Mouse (Mus musculus) CH12.LX (cell line): ENCODE results near the gene C8b. TPM values are rescaled to one million over a fixed set of nuclear protein-coding genes. Genes with fewer than 3 reads are reported as not detected.

Experiments used
- DNase-seq: peaks from one replicate; pipeline ENCODE4 v3.0.0-alpha.2; 2013; ENCODE audit errors: extremely low read depth
- H3K27ac ChIP-seq: 2 replicates; pipeline ENCODE4 v1.5.1; 2012; ENCODE audit warnings: low read depth, mild to moderate bottlenecking, control low read depth, moderate library complexity; ENCODE audit not compliant: insufficient read depth
- H3K27me3 ChIP-seq: replicated peaks from 2 replicates; pipeline ENCODE3; 2012; ENCODE audit warnings: inconsistent platforms
- H3K36me3 ChIP-seq, 2 experiments: replicated peaks in 1 of 2; 2 replicates each; pipeline versions ENCODE3 to v1.6.1; 2012; ENCODE audit warnings: inconsistent platforms in 1 of 2, low read length in 1 of 2, mild to moderate bottlenecking in 1 of 2, mixed read lengths in 1 of 2, moderate library complexity in 1 of 2; ENCODE audit not compliant: control insufficient read depth in 1 of 2, insufficient read depth in 1 of 2
- H3K4me1 ChIP-seq, 2 experiments: 2 replicates each; pipeline ENCODE4 v1.6.1; 2012; ENCODE audit warnings: inconsistent platforms in 1 of 2, moderate library complexity in 1 of 2; ENCODE audit not compliant: insufficient read depth in 2 of 2, control insufficient read depth in 1 of 2
- H3K4me2 ChIP-seq: 2 replicates; pipeline ENCODE4 v1.6.1; 2012; ENCODE audit warnings: low read depth, mild to moderate bottlenecking, control low read depth; ENCODE audit not compliant: poor library complexity, insufficient read depth, severe bottlenecking
- H3K4me3 ChIP-seq, 3 experiments: fragments of 150-350 bp in 1 of 3; sonication (generic) in 1 of 3; replicated peaks in 1 of 3; 2 replicates each; pipeline versions ENCODE3 to v1.5.1; 2011 to 2012; ENCODE audit warnings: low read depth in 2 of 3, low read length in 2 of 3, mild to moderate bottlenecking in 2 of 3, moderate library complexity in 2 of 3, control low read depth in 1 of 3, improper control_type of control experiment in 1 of 3, inconsistent platforms in 1 of 3, mixed read lengths in 1 of 3; ENCODE audit not compliant: poor library complexity in 1 of 3
- H3K79me2 ChIP-seq: replicated peaks from 2 replicates; pipeline ENCODE4 v1.6.1; 2012; ENCODE audit warnings: mild to moderate bottlenecking, moderate library complexity; ENCODE audit not compliant: control insufficient read depth, poor library complexity, insufficient read depth, severe bottlenecking; ENCODE audit errors: extremely low read depth
- H3K9ac ChIP-seq: 2 replicates; pipeline ENCODE4 v1.6.1; 2012; ENCODE audit warnings: low read depth, mild to moderate bottlenecking, control low read depth, moderate library complexity; ENCODE audit not compliant: insufficient read depth
- H3K9me3 ChIP-seq: replicated peaks from 2 replicates; pipeline ENCODE3; 2012; ENCODE audit warnings: low read length, inconsistent platforms, mixed read lengths
- BHLHE40 ChIP-seq: IDR thresholded peaks from 2 replicates; pipeline ENCODE4 v1.6.1; 2011; ENCODE audit warnings: mild to moderate bottlenecking, low read depth, low read length, improper control_type of control experiment
- CHD1 ChIP-seq: IDR thresholded peaks from 2 replicates; pipeline ENCODE4 v1.6.1; 2012; ENCODE audit warnings: low read depth, low read length, improper control_type of control experiment, inconsistent platforms
- CHD2 ChIP-seq: IDR thresholded peaks from 2 replicates; pipeline ENCODE4 v1.6.1; 2011; ENCODE audit warnings: low read length, improper control_type of control experiment
- CTCF ChIP-seq, 2 experiments: IDR thresholded peaks in 1 of 2; conservative IDR thresholded peaks in 1 of 2; 2 replicates each; pipeline ENCODE4 v1.5.1; 2011 to 2012; ENCODE audit warnings: low read depth in 2 of 2, low read length in 2 of 2, improper control_type of control experiment in 1 of 2, inconsistent platforms in 1 of 2, mild to moderate bottlenecking in 1 of 2, moderate library complexity in 1 of 2
- E2F4 ChIP-seq: IDR thresholded peaks from 2 replicates; pipeline ENCODE4 v1.6.1; 2011; ENCODE audit warnings: low read depth, low read length, improper control_type of control experiment; ENCODE audit not compliant: insufficient replicate concordance
- EP300 ChIP-seq: IDR thresholded peaks from 2 replicates; pipeline ENCODE4 v1.6.1; 2011; ENCODE audit warnings: low read length, improper control_type of control experiment
- ETS1 ChIP-seq: conservative IDR thresholded peaks from 2 replicates; pipeline ENCODE4 v1.6.1; 2012; ENCODE audit warnings: low read depth, mild to moderate bottlenecking, inconsistent platforms, low read length, improper control_type of control experiment, moderate library complexity
- GABPA ChIP-seq: IDR thresholded peaks from 2 replicates; pipeline ENCODE4 v1.6.1; 2012; ENCODE audit warnings: low read depth, low read length, improper control_type of control experiment, inconsistent platforms; ENCODE audit not compliant: insufficient replicate concordance
- IRF4 ChIP-seq: IDR thresholded peaks from 2 replicates; pipeline ENCODE4 v1.6.1; 2014; ENCODE audit warnings: low read depth, mild to moderate bottlenecking, inconsistent platforms, low read length, improper control_type of control experiment
- JUN ChIP-seq: IDR thresholded peaks from 2 replicates; pipeline ENCODE4 v1.6.1; 2011; ENCODE audit warnings: low read depth, mild to moderate bottlenecking, low read length, improper control_type of control experiment, moderate library complexity; ENCODE audit not compliant: insufficient read depth
- JUND ChIP-seq: conservative IDR thresholded peaks from 2 replicates; pipeline ENCODE4 v1.6.1; 2011; ENCODE audit warnings: low read depth, low read length, improper control_type of control experiment
- KAT2A ChIP-seq: IDR thresholded peaks from 2 replicates; pipeline ENCODE4 v1.6.1; 2012; ENCODE audit warnings: low read length, improper control_type of control experiment, inconsistent platforms; ENCODE audit not compliant: insufficient replicate concordance
- MAFK ChIP-seq: IDR thresholded peaks from 2 replicates; pipeline ENCODE4 v1.6.1; 2011; ENCODE audit warnings: low read length, improper control_type of control experiment; ENCODE audit not compliant: insufficient replicate concordance
- MAZ ChIP-seq: IDR thresholded peaks from 2 replicates; pipeline ENCODE4 v1.6.1; 2012; ENCODE audit warnings: low read depth, mild to moderate bottlenecking, inconsistent platforms, low read length, improper control_type of control experiment, moderate library complexity
- MEF2A ChIP-seq: IDR thresholded peaks from 2 replicates; pipeline ENCODE4 v1.6.1; 2014; ENCODE audit warnings: low read depth, mild to moderate bottlenecking, inconsistent platforms, low read length, improper control_type of control experiment, borderline replicate concordance
- MXI1 ChIP-seq: IDR thresholded peaks from 2 replicates; pipeline ENCODE4 v1.6.1; 2011; ENCODE audit warnings: mild to moderate bottlenecking, low read depth, low read length, improper control_type of control experiment
- MYC ChIP-seq: IDR thresholded peaks from 2 replicates; pipeline ENCODE4 v1.6.1; 2011; ENCODE audit warnings: low read depth, mild to moderate bottlenecking, improper control_type of control experiment, low read length
- NELFE ChIP-seq: IDR thresholded peaks from 2 replicates; pipeline ENCODE4 v1.6.1; 2011; ENCODE audit warnings: low read depth, low read length, improper control_type of control experiment
- POLR2A ChIP-seq: IDR thresholded peaks from 2 replicates; pipeline ENCODE4 v1.6.1; 2011; ENCODE audit warnings: low read depth, mild to moderate bottlenecking, improper control_type of control experiment, low read length
- POLR2AphosphoS2 ChIP-seq: IDR thresholded peaks from 2 replicates; pipeline ENCODE4 v1.6.1; 2011; ENCODE audit warnings: low read depth, low read length, improper control_type of control experiment
- RAD21 ChIP-seq: IDR thresholded peaks from 2 replicates; pipeline ENCODE4 v1.6.1; 2011; ENCODE audit warnings: low read depth, mild to moderate bottlenecking, low read length, improper control_type of control experiment, moderate library complexity
- SIN3A ChIP-seq: IDR thresholded peaks from 2 replicates; pipeline ENCODE4 v1.6.1; 2012; ENCODE audit warnings: low read length, improper control_type of control experiment, inconsistent platforms
- SMC3 ChIP-seq: IDR thresholded peaks from 2 replicates; pipeline ENCODE4 v1.6.1; 2011; ENCODE audit warnings: low read depth, low read length, improper control_type of control experiment
- TBP ChIP-seq: conservative IDR thresholded peaks from 2 replicates; pipeline ENCODE4 v1.6.1; 2011; ENCODE audit warnings: low read depth, low read length, improper control_type of control experiment
- TCF12 ChIP-seq: IDR thresholded peaks from 2 replicates; pipeline ENCODE4 v1.6.1; 2014; ENCODE audit warnings: low read depth, mild to moderate bottlenecking, inconsistent platforms, low read length, improper control_type of control experiment
- ZKSCAN1 ChIP-seq: IDR thresholded peaks from 2 replicates; pipeline ENCODE4 v1.6.1; 2012; ENCODE audit warnings: low read depth, inconsistent platforms, low read length, improper control_type of control experiment, borderline replicate concordance
- ZNF384 ChIP-seq: IDR thresholded peaks from 2 replicates; pipeline ENCODE4 v1.6.1; 2012; ENCODE audit warnings: low read depth, low read length, improper control_type of control experiment, inconsistent platforms
- dilution Hi-C: fragments of 300-500 bp; cut with MboI; formaldehyde crosslinking; loops from 2 replicates; pipeline ENCODE4 v1.14.3; 2020; ENCODE audit warnings: low sequenced_read_pairs; ENCODE audit not compliant: extremely low pct_unique_long_range_greater_than_20kb, extremely low pct_ligation_motif_present
- in situ Hi-C: fragments of 300-500 bp; cut with MboI; formaldehyde crosslinking; loops from 3 replicates; pipeline ENCODE4 v1.14.3; 2019; ENCODE audit warnings: low sequenced_read_pairs, low pct_ligation_motif_present, low pct_unique_long_range_greater_than_20kb, mixed read lengths
- polyA plus RNA-seq: library from polyadenylated mRNA; unstranded; fragments of >175 nt; gene quantifications from 2 replicates; pipeline ENCODE4 v1.2.1, GENCODE M21; 2012; ENCODE audit warnings: low read depth; ENCODE audit not compliant: insufficient read length
- total RNA-seq, 2 experiments: library from RNA; depleted of rRNA; stranded (reverse); fragments of 300-350 nt in 1 of 2; fragments of >200 nt in 1 of 2; gene quantifications; 2 replicates each; pipeline ENCODE4 v1.2.3; 2012 to 2014

C8b gene
- total and polyA plus RNA-seq, 3 experiments: 0.13 to 0.23 TPM; not detected in 1

- peaks cover 43% of the 10 kb centered on the region for H3K9me3 ChIP-seq
- H3K36me3 ChIP-seq: no peaks in the 10 kb centered on the region
- DNase-seq: no peak
- in situ Hi-C loops (no loop called here), dilution Hi-C loops (no loop called here)
- no peak overlapping the region for H3K27ac ChIP-seq
- H3K27me3 ChIP-seq: no peaks in the 10 kb centered on the region
- H3K4me3 ChIP-seq: no peak overlapping the region
- no peak overlapping the region for H3K9ac ChIP-seq
- peaks cover 0 to 24% of the 10 kb centered on the region in 2 experiments; a peak in 1 of 4 replicates for H3K4me1 ChIP-seq
- no peak overlapping the region for H3K4me2 ChIP-seq
- no peak for TF ChIP-seq IRF4
- no peak for TF ChIP-seq CHD2
- no peak for TF ChIP-seq E2F4
- TF ChIP-seq NELFE: no peak
- no peak for TF ChIP-seq JUN
- TF ChIP-seq SMC3: no peak
- no peak for TF ChIP-seq GABPA
- TF ChIP-seq EP300: no peak
- no peak for TF ChIP-seq ZNF384
- TF ChIP-seq RAD21: no peak
- TF ChIP-seq ETS1: no peak
- no peak for TF ChIP-seq POLR2AphosphoS2
- TF ChIP-seq POLR2A: no peak
- no peak for TF ChIP-seq MYC
- no peak for TF ChIP-seq CHD1
- no peak for TF ChIP-seq CTCF (conservative IDR thresholded peaks at IDR 0.05 in 1 of 2, IDR thresholded peaks at IDR 0.05 in 1 of 2; ENCODE audit: low read depth in 2 of 2, low read length in 2 of 2)
- TF ChIP-seq KAT2A: no peak
- no peak for TF ChIP-seq TBP
- H3K79me2 ChIP-seq: no peaks in the 10 kb centered on the region
Observed at GRCm38 (mm10) chr4:104792111-104792510, 26.0 kb downstream of the C8b start.

GRCm38 (mm10) chr4:104798951-104799350 is 32.8 kb downstream of the C8b start:
- Histone ChIP-seq H3K27me3 (no peaks in the 10 kb centered on the region), H3K27ac (no peak overlapping the region), H3K9ac (no peak overlapping the region), H3K36me3 (no peaks in the 10 kb centered on the region), H3K4me3 (no peak overlapping the region), H3K79me2 (no peaks in the 10 kb centered on the region), H3K4me2 (no peak overlapping the region)
- dilution Hi-C loops: no loop called here
- TF ChIP-seq TCF12 (no peak), MXI1 (no peak), NELFE (no peak), MAFK (no peak), E2F4 (no peak), MAZ (no peak), BHLHE40 (no peak), GABPA (no peak), MEF2A (no peak), ETS1 (no peak), JUND (no peak), ZKSCAN1 (no peak), MYC (no peak), SMC3 (no peak), SIN3A (no peak)
- TF ChIP-seq, all 38 proteins: peak for 0
- peaks cover 0 to 14% of the 10 kb centered on the region in 2 experiments; a peak in 2 of 4 replicates for H3K4me1 ChIP-seq
- peaks cover 28% of the 10 kb centered on the region for H3K9me3 ChIP-seq
- in situ Hi-C loops: no loop called here
- no peak for DNase-seq
